Mouse (Mus musculus) thymus, adult 2 months (tissue): ENCODE results near the gene Chid1.

ENCODE experiments used
- CTCF ChIP-seq: fragments of 200-500 bp; IDR thresholded peaks from 2 replicates; pipeline ENCODE4 v1.5.1; 2012; ENCODE audit warnings: mild to moderate bottlenecking, control low read depth, low read length, moderate library complexity, borderline replicate concordance; ENCODE audit not compliant: control insufficient read depth, poor library complexity, insufficient read depth; ENCODE audit errors: extremely low read depth
- POLR2A ChIP-seq: fragments of 200-500 bp; IDR thresholded peaks from 2 replicates; pipeline ENCODE4 v1.6.1; 2012; ENCODE audit warnings: mild to moderate bottlenecking, low read length, control low read depth, moderate library complexity; ENCODE audit not compliant: control insufficient read depth, poor library complexity, insufficient read depth; ENCODE audit errors: extremely low read depth

DNA sequence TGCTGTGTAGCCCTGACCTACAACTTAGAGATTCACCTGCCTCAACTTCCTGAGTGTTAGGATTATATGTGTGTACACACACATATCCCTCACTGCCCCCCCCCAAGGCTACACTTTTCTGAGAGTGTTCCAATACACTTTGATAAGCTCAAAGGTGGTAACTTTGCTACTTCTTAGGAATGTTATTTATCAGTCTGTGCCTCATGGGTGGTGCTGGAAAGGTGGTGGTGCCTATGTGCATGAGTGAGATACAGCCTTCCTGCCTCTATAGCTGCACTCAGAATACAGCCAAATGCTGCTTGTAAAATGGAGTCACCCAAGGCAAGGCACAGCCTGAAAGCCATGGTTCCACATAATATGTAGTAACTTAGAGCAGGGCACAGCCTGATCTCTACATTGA lies 19.3 kb upstream of the Chid1 start:
- TF ChIP-seq CTCF (no peak), POLR2A (no peak)
